Mouse (Mus musculus): ENCODE measurements around the gene Vps54. TPM values are rescaled to one million over a fixed set of nuclear protein-coding genes. Genes with fewer than 3 reads are reported as not detected.

Gene Vps54
- polyA plus RNA-seq, 1 experiment = 22.9 TPM

GRCm38 (mm10) chr11:21222606-21223207 lies 16.4 kb upstream of the Vps54 start:
- H3K4me3 ChIP-seq (ENCODE audit: insufficient read depth, low read length) = no peak overlapping the region
- no peaks in the 10 kb centered on the region; the same call in 1 of the 2 replicates for H3K4me1 ChIP-seq (ENCODE audit: control insufficient read depth, insufficient read depth, low read length)
- TF ChIP-seq POLR2A (IDR thresholded peaks at IDR 0.05; ENCODE audit: extremely low read depth, insufficient read depth, low read length) (no peak), CTCF (IDR thresholded peaks at IDR 0.05; ENCODE audit: extremely low read depth, insufficient read depth, low read length) (no peak)
- no peak overlapping the region for H3K27ac ChIP-seq (ENCODE audit: insufficient read depth, low read length)

- no peak for TF ChIP-seq POLR2A (IDR thresholded peaks at IDR 0.05; ENCODE audit: extremely low read depth, insufficient read depth, low read length)
- TF ChIP-seq CTCF (IDR thresholded peaks at IDR 0.05; ENCODE audit: extremely low read depth, insufficient read depth, low read length) = no peak
- Histone ChIP-seq H3K27ac (ENCODE audit: insufficient read depth, low read length) (no peak overlapping the region), H3K4me1 (ENCODE audit: control insufficient read depth, insufficient read depth, low read length) (no peaks in the 10 kb centered on the region; the same call in 1 of the 2 replicates), H3K4me3 (ENCODE audit: insufficient read depth, low read length) (no peak overlapping the region)
Observed at GRCm38 (mm10) chr11:21223539-21223938, 15.5 kb upstream of the Vps54 start.

- TF ChIP-seq POLR2A (IDR thresholded peaks at IDR 0.05; ENCODE audit: extremely low read depth, insufficient read depth, low read length) (no peak), CTCF (IDR thresholded peaks at IDR 0.05; ENCODE audit: extremely low read depth, insufficient read depth, low read length) (no peak)
- Histone ChIP-seq H3K4me1 (ENCODE audit: control insufficient read depth, insufficient read depth, low read length) (no peaks in the 10 kb centered on the region; the same call in 1 of the 2 replicates), H3K4me3 (ENCODE audit: insufficient read depth, low read length) (no peak overlapping the region), H3K27ac (ENCODE audit: insufficient read depth, low read length) (no peak overlapping the region)
Observed at GRCm38 (mm10) chr11:21224041-21224440, 15.0 kb upstream of the Vps54 start.

GRCm38 (mm10) chr11:21224446-21224845 lies 14.6 kb upstream of the Vps54 start:
- H3K4me3 ChIP-seq (ENCODE audit: insufficient read depth, low read length) = no peak overlapping the region

GRCm38 (mm10) chr11:21224983-21225382 lies 14.1 kb upstream of the Vps54 start:
- Histone ChIP-seq H3K4me1 (ENCODE audit: control insufficient read depth, insufficient read depth, low read length) (no peaks in the 10 kb centered on the region; the same call in 1 of the 2 replicates), H3K27ac (ENCODE audit: insufficient read depth, low read length) (no peak overlapping the region)
- TF ChIP-seq CTCF (IDR thresholded peaks at IDR 0.05; ENCODE audit: extremely low read depth, insufficient read depth, low read length) (no peak), POLR2A (IDR thresholded peaks at IDR 0.05; ENCODE audit: extremely low read depth, insufficient read depth, low read length) (no peak)

More at GRCm38 (mm10) chr11:21224446-21224845, 14.6 kb upstream of the Vps54 start:
- Histone ChIP-seq H3K27ac (ENCODE audit: insufficient read depth, low read length) (no peak overlapping the region), H3K4me1 (ENCODE audit: control insufficient read depth, insufficient read depth, low read length) (no peaks in the 10 kb centered on the region; the same call in 1 of the 2 replicates)
- TF ChIP-seq POLR2A (IDR thresholded peaks at IDR 0.05; ENCODE audit: extremely low read depth, insufficient read depth, low read length) (no peak), CTCF (IDR thresholded peaks at IDR 0.05; ENCODE audit: extremely low read depth, insufficient read depth, low read length) (no peak)

GRCm38 (mm10) chr11:21235381-21235780 lies 3.7 kb upstream of the Vps54 start:
- Histone ChIP-seq H3K27ac (ENCODE audit: insufficient read depth, low read length) (no peak overlapping the region), H3K4me1 (ENCODE audit: control insufficient read depth, insufficient read depth, low read length) (no peaks in the 10 kb centered on the region), H3K4me3 (ENCODE audit: insufficient read depth, low read length) (no peak overlapping the region)
- TF ChIP-seq CTCF (IDR thresholded peaks at IDR 0.05; ENCODE audit: extremely low read depth, insufficient read depth, low read length) (no peak), POLR2A (IDR thresholded peaks at IDR 0.05; ENCODE audit: extremely low read depth, insufficient read depth, low read length) (no peak)

More at GRCm38 (mm10) chr11:21224983-21225382, 14.1 kb upstream of the Vps54 start:
- no peak overlapping the region for H3K4me3 ChIP-seq (ENCODE audit: insufficient read depth, low read length)

GRCm38 (mm10) chr11:21235821-21236220 lies 3.3 kb upstream of the Vps54 start:
- no peak overlapping the region for H3K27ac ChIP-seq (ENCODE audit: insufficient read depth, low read length)
- H3K4me1 ChIP-seq (ENCODE audit: control insufficient read depth, insufficient read depth, low read length) = no peaks in the 10 kb centered on the region
- no peak for TF ChIP-seq CTCF (IDR thresholded peaks at IDR 0.05; ENCODE audit: extremely low read depth, insufficient read depth, low read length)
- no peak for TF ChIP-seq POLR2A (IDR thresholded peaks at IDR 0.05; ENCODE audit: extremely low read depth, insufficient read depth, low read length)
- H3K4me3 ChIP-seq (ENCODE audit: insufficient read depth, low read length) = no peak overlapping the region

- H3K4me3 ChIP-seq (ENCODE audit: insufficient read depth, low read length) = no peak overlapping the region
- H3K4me1 ChIP-seq (ENCODE audit: control insufficient read depth, insufficient read depth, low read length) = peaks cover 2% of the 10 kb centered on the region; the same call in 1 of the 2 replicates
- TF ChIP-seq POLR2A (IDR thresholded peaks at IDR 0.05; ENCODE audit: extremely low read depth, insufficient read depth, low read length) (no peak), CTCF (IDR thresholded peaks at IDR 0.05; ENCODE audit: extremely low read depth, insufficient read depth, low read length) (no peak)
- no peak overlapping the region for H3K27ac ChIP-seq (ENCODE audit: insufficient read depth, low read length)
Observed at GRCm38 (mm10) chr11:21236996-21237395, 2.1 kb upstream of the Vps54 start.

- H3K27ac ChIP-seq (ENCODE audit: insufficient read depth, low read length) = no peak overlapping the region
- H3K4me3 ChIP-seq (ENCODE audit: insufficient read depth, low read length) = peak overlapping the region; percentile 74; the same call in 1 of the 2 replicates
- H3K4me1 ChIP-seq (ENCODE audit: control insufficient read depth, insufficient read depth, low read length) = peaks cover 2% of the 10 kb centered on the region; the same call in 1 of the 2 replicates
- TF ChIP-seq CTCF (IDR thresholded peaks at IDR 0.05; ENCODE audit: extremely low read depth, insufficient read depth, low read length) (no peak), POLR2A (IDR thresholded peaks at IDR 0.05; ENCODE audit: extremely low read depth, insufficient read depth, low read length) (no peak)
Observed at GRCm38 (mm10) chr11:21237474-21238278, 1.4 kb upstream of the Vps54 start.
